26 mouse cellular contexts compared by ENCODE assay signal in genomic region chr19:27040321-27041025, GRCm38 (mm10).
DNase-seq lines count a peak whose midpoint lies in the region; ATAC-seq lines count a peak whose summit lies in the region.
"Had no signal": no experiment of that assay in that cellular context is flagged by ENCODE, and none has a peak within 500 bp of the region (broad histone marks: within the 10 kb centered on the region; RNA-seq: fewer than 3 reads in every experiment).

No protein-coding gene starts in this region.

- no peaks in the 10 kb centered on the region for H3K4me1 ChIP-seq in forebrain, embryonic 11.5 days (replicated peaks; ENCODE audit: control insufficient read depth, insufficient read depth, low read length)
- H3K4me1 ChIP-seq: embryonic facial prominence, embryonic 15.5 days; forebrain, embryonic 15.5 days; hindbrain, embryonic 12.5 days had no signal

- 76% methylated on average over 3 of the region's 3 CpGs for WGBS in forebrain, embryonic 11.5 days

- no peak overlapping the region for H3K9ac ChIP-seq in forebrain, embryonic 11.5 days (ENCODE audit: low read length)
- H3K9ac ChIP-seq: embryonic facial prominence, embryonic 15.5 days; forebrain, embryonic 15.5 days; heart, embryonic 13.5 days; hindbrain, embryonic 12.5 days had no signal

- H3K4me2 ChIP-seq in forebrain, embryonic 11.5 days (ENCODE audit: low read depth, low read length, severe bottlenecking), result no peak overlapping the region
- H3K4me2 ChIP-seq: embryonic facial prominence, embryonic 15.5 days; forebrain, embryonic 15.5 days; heart, embryonic 13.5 days; hindbrain, embryonic 12.5 days had no signal

- H3K4me3 ChIP-seq in forebrain, embryonic 11.5 days (ENCODE audit: low read depth, low read length), result no peak overlapping the region
- H3K4me3 ChIP-seq: embryonic facial prominence, embryonic 15.5 days; erythroblast, embryonic 14.5 days; forebrain, embryonic 10.5 days; forebrain, embryonic 15.5 days; heart, adult 2 months; heart, embryonic 13.5 days; hindbrain, embryonic 12.5 days had no signal

- no peaks in the 10 kb centered on the region for H3K9me3 ChIP-seq in forebrain, embryonic 11.5 days (ENCODE audit: control insufficient read depth, low read length)
- H3K9me3 ChIP-seq: embryonic facial prominence, embryonic 15.5 days; forebrain, embryonic 10.5 days; forebrain, embryonic 15.5 days; G1E; heart, embryonic 13.5 days; hindbrain, embryonic 12.5 days had no signal

- no peaks in the 10 kb centered on the region for H3K36me3 ChIP-seq in forebrain, embryonic 11.5 days (ENCODE audit: control insufficient read depth, insufficient read depth, low read length)
- H3K36me3 ChIP-seq: embryonic facial prominence, embryonic 15.5 days; forebrain, embryonic 10.5 days; forebrain, embryonic 15.5 days; G1E; heart, embryonic 13.5 days; hindbrain, embryonic 12.5 days had no signal

- no peak for DNase-seq in cerebellum, postnatal 4 days (ENCODE audit: low spot score in 2 of 2)
- DNase-seq in brain, adult 2 months (ENCODE audit: low read depth, low spot score), result peak; percentile 53
- peak; percentile 19 for DNase-seq in cerebellum, adult 8-10 months
- DNase-seq in cerebellum, postnatal 14 days, result peak; percentile 45
- no peak for DNase-seq in ovary, postnatal 36 days (ENCODE audit: low spot score)
- DNase-seq in forebrain, embryonic 11.5 days (ENCODE audit: low spot score), result no peak
- DNase-seq in layer of hippocampus, postnatal 36 days, result no peak
- DNase-seq: adrenal gland, postnatal 14 days; B cell, adult 2 months; gastrocnemius, postnatal 14 days; heart, adult 2 months; heart, postnatal 10 days; heart, postnatal 4 days; kidney, adult 8-10 months had no signal

- peak; percentile 60 for ATAC-seq in cerebellum, adult (ENCODE audit: insufficient number of reproducible peaks, low FRiP score, low TSS enrichment)
- ATAC-seq in forebrain, embryonic 11.5 days (replicated peaks; ENCODE audit: low FRiP score), result no peak
- ATAC-seq: CD4-positive, CD25-positive, alpha-beta regulatory T cell, adult 4 months; forebrain, embryonic 15.5 days; hindbrain, embryonic 16.5 days; inflammation-experienced regulatory T-cells, adult 6 months; intestine, postnatal 0 days had no signal

- H3K27me3 ChIP-seq in forebrain, embryonic 11.5 days (ENCODE audit: control insufficient read depth, insufficient read depth, low read length), result no peaks in the 10 kb centered on the region
- H3K27me3 ChIP-seq: embryonic facial prominence, embryonic 15.5 days; forebrain, embryonic 15.5 days; heart, embryonic 13.5 days; hindbrain, embryonic 12.5 days had no signal

- H3K27ac ChIP-seq in forebrain, embryonic 11.5 days (ENCODE audit: low read depth, low read length), result no peak overlapping the region
- H3K27ac ChIP-seq: embryonic facial prominence, embryonic 15.5 days; forebrain, embryonic 10.5 days; forebrain, embryonic 15.5 days; heart, adult 2 months; heart, embryonic 13.5 days; hindbrain, embryonic 12.5 days had no signal

Comparison
In these comparisons a context has a peak if more than half of its experiments do, and no peak if none do; other contexts are left out.
1. DNase-seq: peak in brain, adult 2 months (single experiment), cerebellum, adult 8-10 months (single experiment) and cerebellum, postnatal 14 days (2 of 2); none in cerebellum, postnatal 4 days (0 of 2), ovary, postnatal 36 days (single experiment), forebrain, embryonic 11.5 days (single experiment) and layer of hippocampus, postnatal 36 days (0 of 2).